11 mouse cellular contexts compared by ENCODE assay signal in genomic region chr9:107607036-107607435, GRCm38 (mm10). TPM values are rescaled to one million over a fixed set of nuclear protein-coding genes. Genes with fewer than 3 reads are reported as not detected.
A peak's percentile ranks its signal among the peaks of the same experiment; 100 is the strongest.
DNase-seq lines count a peak whose midpoint lies in the region; ATAC-seq and TF ChIP-seq lines count a peak whose summit lies in the region.
"Had no signal": no experiment of that assay in that cellular context is flagged by ENCODE, and none has a peak within 500 bp of the region (broad histone marks: within the 10 kb centered on the region; RNA-seq: fewer than 3 reads in every experiment).

No protein-coding gene starts in this region.

- TF ChIP-seq CTCF in lung, embryonic 14.5 days (IDR thresholded peaks at IDR 0.05; ENCODE audit: low read depth), result no peak
- TF ChIP-seq CTCF in embryonic fibroblast, embryonic 13.5 days (IDR thresholded peaks at IDR 0.05; ENCODE audit: borderline replicate concordance, insufficient read depth, low read length), result no peak

- peak overlapping the region; percentile 45 for H3K4me3 ChIP-seq in heart, embryonic 13.5 days
- peak overlapping the region; percentile 12; the same call in 1 of the 2 replicates for H3K4me3 ChIP-seq in lung, embryonic 14.5 days (ENCODE audit: low read depth, low read length)
- peak overlapping the region; percentile 12 for H3K4me3 ChIP-seq in embryonic fibroblast, embryonic 13.5 days (ENCODE audit: insufficient read depth, low read length)
- H3K4me3 ChIP-seq in neural tube, embryonic 13.5 days, result 0 out of 2 replicates have a peak overlapping the region, but pooled peaks have one; percentile 4

- intact Hi-C loops in left cerebral cortex, postnatal 25 days (cut with DNase I), result no loop called here

- no peak for DNase-seq in heart, adult 9 months (ENCODE audit: low spot score in 2 of 2)
- DNase-seq in lung, embryonic 14.5 days, result no peak
- DNase-seq in lung, postnatal 25 days (ENCODE audit: low spot score), result no peak
- DNase-seq in left cerebral cortex, postnatal 25 days (ENCODE audit: low spot score in 2 of 2), result no peak
- no peak for DNase-seq in adrenal gland, postnatal 14 days
- DNase-seq: right cerebral cortex, postnatal 14 days; thymus, adult 2 months had no signal

- H3K27me3 ChIP-seq in heart, embryonic 13.5 days (replicated peaks), result peaks cover 15% of the 10 kb centered on the region; the same call in 1 of the 2 replicates
- no peaks in the 10 kb centered on the region for H3K27me3 ChIP-seq in lung, embryonic 14.5 days (ENCODE audit: insufficient read depth, low read length)
- H3K27me3 ChIP-seq in neural tube, embryonic 13.5 days, result no peaks in the 10 kb centered on the region

- H3K36me3 ChIP-seq in heart, embryonic 13.5 days, result no peaks in the 10 kb centered on the region
- no peaks in the 10 kb centered on the region for H3K36me3 ChIP-seq in lung, embryonic 14.5 days (ENCODE audit: insufficient read depth)
- no peaks in the 10 kb centered on the region for H3K36me3 ChIP-seq in neural tube, embryonic 13.5 days

- peak overlapping the region; percentile 71 for H3K27ac ChIP-seq in heart, embryonic 13.5 days (replicated peaks)
- peak overlapping the region; percentile 54; the same call in 1 of the 2 replicates for H3K27ac ChIP-seq in lung, embryonic 14.5 days (ENCODE audit: low read depth)
- H3K27ac ChIP-seq in embryonic fibroblast, embryonic 13.5 days (ENCODE audit: insufficient read depth, low read length), result no peak overlapping the region
- no peak overlapping the region for H3K27ac ChIP-seq in neural tube, embryonic 13.5 days (replicated peaks)

- H3K4me1 ChIP-seq in heart, embryonic 13.5 days, result peaks cover 89% of the 10 kb centered on the region
- H3K4me1 ChIP-seq in lung, embryonic 14.5 days (ENCODE audit: insufficient read depth), result peaks cover 35% of the 10 kb centered on the region
- peaks cover 2% of the 10 kb centered on the region; the same call in 1 of the 2 replicates for H3K4me1 ChIP-seq in embryonic fibroblast, embryonic 13.5 days (ENCODE audit: control insufficient read depth, insufficient read depth, low read length)
- peaks cover 79% of the 10 kb centered on the region for H3K4me1 ChIP-seq in neural tube, embryonic 13.5 days (replicated peaks)

- no peak for TF ChIP-seq POLR2A in embryonic fibroblast, embryonic 13.5 days (IDR thresholded peaks at IDR 0.05; ENCODE audit: low read depth, low read length)

- H3K4me2 ChIP-seq in heart, embryonic 13.5 days, result peak overlapping the region; percentile 64
- H3K4me2 ChIP-seq in lung, embryonic 14.5 days, result peak overlapping the region; percentile 47
- H3K4me2 ChIP-seq in neural tube, embryonic 13.5 days, result peak overlapping the region; percentile 21

- no peak for ATAC-seq in heart, embryonic 13.5 days (ENCODE audit: extremely low read depth, insufficient number of reproducible peaks, low FRiP score, low TSS enrichment)
- ATAC-seq in lung, embryonic 14.5 days (ENCODE audit: insufficient read depth), result no peak
- no peak for ATAC-seq in neural tube, embryonic 13.5 days (ENCODE audit: low read depth)

- WGBS in heart, embryonic 13.5 days, result 72% methylated on average over 2 of the region's 2 CpGs
- 53% methylated on average over 2 of the region's 2 CpGs for WGBS in lung, embryonic 14.5 days
- 52% methylated on average over 2 of the region's 2 CpGs for WGBS in neural tube, embryonic 13.5 days

- H3K9me3 ChIP-seq in heart, embryonic 13.5 days, result no peaks in the 10 kb centered on the region
- no peaks in the 10 kb centered on the region for H3K9me3 ChIP-seq in lung, embryonic 14.5 days (ENCODE audit: low read depth, low read length)
- no peaks in the 10 kb centered on the region for H3K9me3 ChIP-seq in neural tube, embryonic 13.5 days

- H3K9ac ChIP-seq in heart, embryonic 13.5 days, result peak overlapping the region; percentile 76
- H3K9ac ChIP-seq in lung, embryonic 14.5 days, result peak overlapping the region; percentile 29; the same call in 1 of the 2 replicates
- H3K9ac ChIP-seq in neural tube, embryonic 13.5 days, result 0 out of 2 replicates have a peak overlapping the region, but pooled peaks have one; percentile 18

RNA-seq across cellular contexts. Expression of gene Sema3b, which starts 2.0 kb away (rescaled TPM):
- polyA plus RNA-seq in heart, embryonic 13.5 days (2015; fragmentation: Nextera tagmentation; extraction: Ambion mirVana), result 9.9 and 11.8 TPM in 2 replicates
- 5.1 and 5.3 TPM in 2 replicates for polyA plus RNA-seq in lung, embryonic 14.5 days (2014; fragmentation: Nextera tagmentation; extraction: Ambion mirVana)
- 9.5 and 16.6 TPM in 2 replicates for polyA plus RNA-seq in embryonic fibroblast, embryonic 13.5 days (2011; ENCODE audit: insufficient read length, low read depth, missing spikeins)
- polyA plus RNA-seq in neural tube, embryonic 13.5 days (2015; fragmentation: Nextera tagmentation; extraction: Ambion mirVana), result 6.5 and 9.0 TPM in 2 replicates
- total RNA-seq in left cerebral cortex, postnatal 25 days (2021), result 1 to 10 TPM; 3.4 to 3.5 TPM
- 8.3 and 8.7 TPM in 2 replicates for total RNA-seq in adrenal gland, postnatal 14 days (2021)
- total RNA-seq: common myeloid progenitor, adult 5-6 weeks had no signal

RNA-seq across cellular contexts. Expression of gene Ifrd2, which starts 19.6 kb away (rescaled TPM):
- 35.7 and 41.3 TPM in 2 replicates for polyA plus RNA-seq in heart, embryonic 13.5 days (2015; fragmentation: Nextera tagmentation; extraction: Ambion mirVana)
- polyA plus RNA-seq in lung, embryonic 14.5 days (2014; fragmentation: Nextera tagmentation; extraction: Ambion mirVana), result 57.9 and 64.6 TPM in 2 replicates
- 31.1 and 31.5 TPM in 2 replicates for polyA plus RNA-seq in embryonic fibroblast, embryonic 13.5 days (2011; ENCODE audit: insufficient read length, low read depth, missing spikeins)
- polyA plus RNA-seq in neural tube, embryonic 13.5 days (2015; fragmentation: Nextera tagmentation; extraction: Ambion mirVana), result 13.5 and 17.4 TPM in 2 replicates
- 10 to 100 TPM; 11.1 to 13.3 TPM for total RNA-seq in left cerebral cortex, postnatal 25 days (2021)
- total RNA-seq in adrenal gland, postnatal 14 days (2021), result 42.1 and 43.1 TPM in 2 replicates

RNA-seq across cellular contexts. Expression of gene Hyal3, which starts 26.4 kb away (rescaled TPM):
- polyA plus RNA-seq in heart, embryonic 13.5 days (2015; fragmentation: Nextera tagmentation; extraction: Ambion mirVana), result 0.48 and 0.68 TPM in 2 replicates
- polyA plus RNA-seq in lung, embryonic 14.5 days (2014; fragmentation: Nextera tagmentation; extraction: Ambion mirVana), result 0.73 and 1.4 TPM in 2 replicates
- 0.40 and 0.76 TPM in 2 replicates for polyA plus RNA-seq in embryonic fibroblast, embryonic 13.5 days (2011; ENCODE audit: insufficient read length, low read depth, missing spikeins)
- 1.9 and 2.0 TPM in 2 replicates for polyA plus RNA-seq in neural tube, embryonic 13.5 days (2015; fragmentation: Nextera tagmentation; extraction: Ambion mirVana)
- total RNA-seq in left cerebral cortex, postnatal 25 days (2021), result 1 to 10 TPM in 1 of 2 experiments, under 1 TPM in 1; 0.96 to 1.1 TPM
- total RNA-seq in adrenal gland, postnatal 14 days (2021), result 1.4 and 1.6 TPM in 2 replicates

RNA-seq across cellular contexts. Expression of gene Gnai2, which starts 28.1 kb away (rescaled TPM):
- polyA plus RNA-seq in heart, embryonic 13.5 days (2015; fragmentation: Nextera tagmentation; extraction: Ambion mirVana), result 387 and 392 TPM in 2 replicates
- polyA plus RNA-seq in lung, embryonic 14.5 days (2014; fragmentation: Nextera tagmentation; extraction: Ambion mirVana), result 408 and 419 TPM in 2 replicates
- 388 and 402 TPM in 2 replicates for polyA plus RNA-seq in embryonic fibroblast, embryonic 13.5 days (2011; ENCODE audit: insufficient read length, low read depth, missing spikeins)
- 350 and 384 TPM in 2 replicates for polyA plus RNA-seq in neural tube, embryonic 13.5 days (2015; fragmentation: Nextera tagmentation; extraction: Ambion mirVana)
- 100 to 1,000 TPM; 214 to 221 TPM for total RNA-seq in left cerebral cortex, postnatal 25 days (2021)
- total RNA-seq in adrenal gland, postnatal 14 days (2021), result 249 and 284 TPM in 2 replicates

RNA-seq across cellular contexts. Expression of gene Naa80, which starts 28.3 kb away (rescaled TPM):
- polyA plus RNA-seq in heart, embryonic 13.5 days (2015; fragmentation: Nextera tagmentation; extraction: Ambion mirVana), result 13.9 and 14.6 TPM in 2 replicates
- 14.7 and 17.2 TPM in 2 replicates for polyA plus RNA-seq in lung, embryonic 14.5 days (2014; fragmentation: Nextera tagmentation; extraction: Ambion mirVana)
- polyA plus RNA-seq in embryonic fibroblast, embryonic 13.5 days (2011; ENCODE audit: insufficient read length, low read depth, missing spikeins), result 11.3 and 15.4 TPM in 2 replicates
- 15.9 and 19.0 TPM in 2 replicates for polyA plus RNA-seq in neural tube, embryonic 13.5 days (2015; fragmentation: Nextera tagmentation; extraction: Ambion mirVana)
- total RNA-seq in left cerebral cortex, postnatal 25 days (2021), result 10 to 100 TPM; 10.8 to 11.3 TPM
- 19.6 and 21.0 TPM in 2 replicates for total RNA-seq in adrenal gland, postnatal 14 days (2021)

Comparison
In these comparisons a context has a peak if more than half of its experiments do, and no peak if none do; other contexts are left out.
1. H3K27ac ChIP-seq: peak in heart, embryonic 13.5 days (single experiment) and lung, embryonic 14.5 days (single experiment); none in embryonic fibroblast, embryonic 13.5 days (single experiment) and neural tube, embryonic 13.5 days (single experiment).
2. H3K9ac ChIP-seq: peak in every context shown above with its lines; median percentile 76 in heart, embryonic 13.5 days; 29 in lung, embryonic 14.5 days; 18 in neural tube, embryonic 13.5 days.
3. Peak in every context shown above with its lines, with median percentiles within 50 percentile points of each other: H3K4me2 ChIP-seq and H3K4me3 ChIP-seq.